Mouse (Mus musculus): ENCODE results near the gene Cldn11. TPM values are rescaled to one million over a fixed set of nuclear protein-coding genes. Genes with fewer than 3 reads are reported as not detected.

Gene Cldn11
- polyA plus RNA-seq, 1 experiment from 2014 or later: 37.3 TPM

GRCm38 (mm10) chr3:31145641-31146290, 4.0 kb upstream of the Cldn11 start:
- WGBS: 15% methylated on average over 14 of the region's 14 CpGs
- Histone ChIP-seq H3K4me1 (ENCODE audit: control insufficient read depth, insufficient read depth, low read length) (peaks cover 5% of the 10 kb centered on the region; the same call in 1 of the 2 replicates), H3K9ac (ENCODE audit: low read depth, low read length) (no peak overlapping the region), H3K4me3 (ENCODE audit: low read depth, low read length) (no peak overlapping the region), H3K36me3 (ENCODE audit: control insufficient read depth, insufficient read depth, low read length) (no peaks in the 10 kb centered on the region), H3K9me3 (replicated peaks; ENCODE audit: control insufficient read depth, low read length, poor library complexity, severe bottlenecking) (no peaks in the 10 kb centered on the region), H3K27ac (ENCODE audit: low read length) (no peak overlapping the region), H3K4me2 (ENCODE audit: low read length) (peak overlapping the region; percentile 33; the same call in 1 of the 2 replicates), H3K27me3 (ENCODE audit: control insufficient read depth, insufficient read depth, low read depth, low read length) (peaks cover 11% of the 10 kb centered on the region)
- peak; percentile 90 for ATAC-seq

- 83% methylated on average over 7 of the region's 7 CpGs for WGBS
- Histone ChIP-seq H3K4me2 (ENCODE audit: low read length) (no peak overlapping the region), H3K27me3 (ENCODE audit: control insufficient read depth, insufficient read depth, low read depth, low read length) (peaks cover 13% of the 10 kb centered on the region), H3K4me3 (ENCODE audit: low read depth, low read length) (no peak overlapping the region), H3K36me3 (ENCODE audit: control insufficient read depth, insufficient read depth, low read length) (no peaks in the 10 kb centered on the region), H3K4me1 (ENCODE audit: control insufficient read depth, insufficient read depth, low read length) (peaks cover 5% of the 10 kb centered on the region; the same call in 1 of the 2 replicates), H3K9me3 (replicated peaks; ENCODE audit: control insufficient read depth, low read length, poor library complexity, severe bottlenecking) (no peaks in the 10 kb centered on the region), H3K9ac (ENCODE audit: low read depth, low read length) (no peak overlapping the region), H3K27ac (ENCODE audit: low read length) (no peak overlapping the region)
- no peak for ATAC-seq
These were observed 1.1 kb upstream of the Cldn11 start for GRCm38 (mm10) chr3:31148595-31148994.

GRCm38 (mm10) chr3:31152108-31152507, 2.4 kb downstream of the Cldn11 start:
- H3K36me3 ChIP-seq (ENCODE audit: control insufficient read depth, insufficient read depth, low read length): no peaks in the 10 kb centered on the region
- ATAC-seq: no peak
- 72% methylated on average over 6 of the region's 6 CpGs for WGBS
- no peaks in the 10 kb centered on the region for H3K9me3 ChIP-seq (replicated peaks; ENCODE audit: control insufficient read depth, low read length, poor library complexity, severe bottlenecking)
- H3K9ac ChIP-seq (ENCODE audit: low read depth, low read length): no peak overlapping the region
- no peak overlapping the region for H3K4me3 ChIP-seq (ENCODE audit: low read depth, low read length)
- H3K4me2 ChIP-seq (ENCODE audit: low read length): no peak overlapping the region
- H3K27ac ChIP-seq (ENCODE audit: low read length): no peak overlapping the region
- peaks cover 5% of the 10 kb centered on the region; the same call in 1 of the 2 replicates for H3K4me1 ChIP-seq (ENCODE audit: control insufficient read depth, insufficient read depth, low read length)
- peaks cover 10% of the 10 kb centered on the region for H3K27me3 ChIP-seq (ENCODE audit: control insufficient read depth, insufficient read depth, low read depth, low read length)

GRCm38 (mm10) chr3:31156126-31156525, 6.4 kb downstream of the Cldn11 start:
- no peaks in the 10 kb centered on the region for H3K27me3 ChIP-seq (ENCODE audit: control insufficient read depth, insufficient read depth, low read depth, low read length)
- no peak overlapping the region for H3K27ac ChIP-seq (ENCODE audit: low read length)
- 45% methylated on average over 3 of the region's 3 CpGs for WGBS
- ATAC-seq: no peak
- no peaks in the 10 kb centered on the region for H3K9me3 ChIP-seq (replicated peaks; ENCODE audit: control insufficient read depth, low read length, poor library complexity, severe bottlenecking)
- H3K36me3 ChIP-seq (ENCODE audit: control insufficient read depth, insufficient read depth, low read length): no peaks in the 10 kb centered on the region
- H3K4me1 ChIP-seq (ENCODE audit: control insufficient read depth, insufficient read depth, low read length): no peaks in the 10 kb centered on the region
- no peak overlapping the region for H3K4me3 ChIP-seq (ENCODE audit: low read depth, low read length)
- no peak overlapping the region for H3K9ac ChIP-seq (ENCODE audit: low read depth, low read length)
- H3K4me2 ChIP-seq (ENCODE audit: low read length): no peak overlapping the region

GRCm38 (mm10) chr3:31157776-31158175, 8.1 kb downstream of the Cldn11 start:
- H3K4me2 ChIP-seq (ENCODE audit: low read length): no peak overlapping the region
- no peaks in the 10 kb centered on the region for H3K27me3 ChIP-seq (ENCODE audit: control insufficient read depth, insufficient read depth, low read depth, low read length)
- no peak overlapping the region for H3K27ac ChIP-seq (ENCODE audit: low read length)
- no peaks in the 10 kb centered on the region for H3K4me1 ChIP-seq (ENCODE audit: control insufficient read depth, insufficient read depth, low read length)
- H3K4me3 ChIP-seq (ENCODE audit: low read depth, low read length): no peak overlapping the region
- H3K9ac ChIP-seq (ENCODE audit: low read depth, low read length): no peak overlapping the region
- no peaks in the 10 kb centered on the region for H3K36me3 ChIP-seq (ENCODE audit: control insufficient read depth, insufficient read depth, low read length)
- no peaks in the 10 kb centered on the region for H3K9me3 ChIP-seq (replicated peaks; ENCODE audit: control insufficient read depth, low read length, poor library complexity, severe bottlenecking)
- ATAC-seq: no peak
- WGBS: 79% methylated on average over 15 of the region's 15 CpGs

- no peak overlapping the region for H3K27ac ChIP-seq (ENCODE audit: low read length)
- H3K9me3 ChIP-seq (replicated peaks; ENCODE audit: control insufficient read depth, low read length, poor library complexity, severe bottlenecking): no peaks in the 10 kb centered on the region
- 69% methylated on average over 10 of the region's 10 CpGs for WGBS
- H3K4me1 ChIP-seq (ENCODE audit: control insufficient read depth, insufficient read depth, low read length): no peaks in the 10 kb centered on the region
- no peak overlapping the region for H3K9ac ChIP-seq (ENCODE audit: low read depth, low read length)
- ATAC-seq: no peak
- no peak overlapping the region for H3K4me3 ChIP-seq (ENCODE audit: low read depth, low read length)
- no peaks in the 10 kb centered on the region for H3K36me3 ChIP-seq (ENCODE audit: control insufficient read depth, insufficient read depth, low read length)
- H3K27me3 ChIP-seq (ENCODE audit: control insufficient read depth, insufficient read depth, low read depth, low read length): no peaks in the 10 kb centered on the region
- no peak overlapping the region for H3K4me2 ChIP-seq (ENCODE audit: low read length)
These were observed 10.3 kb downstream of the Cldn11 start for GRCm38 (mm10) chr3:31160046-31160445.

- H3K36me3 ChIP-seq (ENCODE audit: control insufficient read depth, insufficient read depth, low read length): no peaks in the 10 kb centered on the region
- H3K27me3 ChIP-seq (ENCODE audit: control insufficient read depth, insufficient read depth, low read depth, low read length): no peaks in the 10 kb centered on the region
- no peak overlapping the region for H3K4me2 ChIP-seq (ENCODE audit: low read length)
- peaks cover under 1% of the 10 kb centered on the region; the same call in 1 of the 2 replicates for H3K4me1 ChIP-seq (ENCODE audit: control insufficient read depth, insufficient read depth, low read length)
- H3K9me3 ChIP-seq (replicated peaks; ENCODE audit: control insufficient read depth, low read length, poor library complexity, severe bottlenecking): no peaks in the 10 kb centered on the region
- H3K27ac ChIP-seq (ENCODE audit: low read length): no peak overlapping the region
- H3K9ac ChIP-seq (ENCODE audit: low read depth, low read length): no peak overlapping the region
- no peak for ATAC-seq
- WGBS: 24% methylated on average over 6 of the region's 6 CpGs
- no peak overlapping the region for H3K4me3 ChIP-seq (ENCODE audit: low read depth, low read length)
These were observed 11.6 kb downstream of the Cldn11 start for GRCm38 (mm10) chr3:31161336-31161735.

DNA sequence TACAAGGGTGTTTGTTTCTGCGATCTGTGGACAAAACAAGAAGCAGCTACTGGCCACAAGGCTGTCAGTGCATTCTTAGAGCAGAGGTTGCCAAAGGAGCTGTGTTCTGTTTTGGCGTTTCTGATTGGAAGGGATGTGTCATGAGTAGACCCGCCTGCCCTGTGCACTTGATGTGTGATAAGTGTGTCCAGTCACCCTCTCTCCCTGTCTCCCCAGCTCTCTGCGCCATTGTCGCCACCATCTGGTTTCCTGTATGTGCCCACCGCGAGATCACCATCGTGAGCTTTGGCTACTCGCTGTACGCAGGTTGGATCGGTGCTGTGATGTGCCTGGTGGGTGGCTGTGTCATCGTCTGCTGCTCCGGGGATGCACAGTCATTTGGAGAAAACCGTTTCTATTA, 13.1 kb downstream of the Cldn11 start:
- no peak overlapping the region for H3K4me2 ChIP-seq (ENCODE audit: low read length)
- WGBS: 94% methylated on average over 14 of the region's 14 CpGs
- no peak overlapping the region for H3K9ac ChIP-seq (ENCODE audit: low read depth, low read length)
- no peak overlapping the region for H3K27ac ChIP-seq (ENCODE audit: low read length)
- H3K4me3 ChIP-seq (ENCODE audit: low read depth, low read length): no peak overlapping the region
- no peak for ATAC-seq
- H3K4me1 ChIP-seq (ENCODE audit: control insufficient read depth, insufficient read depth, low read length): peaks cover 2% of the 10 kb centered on the region; the same call in 1 of the 2 replicates
- H3K27me3 ChIP-seq (ENCODE audit: control insufficient read depth, insufficient read depth, low read depth, low read length): no peaks in the 10 kb centered on the region
- H3K36me3 ChIP-seq (ENCODE audit: control insufficient read depth, insufficient read depth, low read length): no peaks in the 10 kb centered on the region
- no peaks in the 10 kb centered on the region for H3K9me3 ChIP-seq (replicated peaks; ENCODE audit: control insufficient read depth, low read length, poor library complexity, severe bottlenecking)

DNA sequence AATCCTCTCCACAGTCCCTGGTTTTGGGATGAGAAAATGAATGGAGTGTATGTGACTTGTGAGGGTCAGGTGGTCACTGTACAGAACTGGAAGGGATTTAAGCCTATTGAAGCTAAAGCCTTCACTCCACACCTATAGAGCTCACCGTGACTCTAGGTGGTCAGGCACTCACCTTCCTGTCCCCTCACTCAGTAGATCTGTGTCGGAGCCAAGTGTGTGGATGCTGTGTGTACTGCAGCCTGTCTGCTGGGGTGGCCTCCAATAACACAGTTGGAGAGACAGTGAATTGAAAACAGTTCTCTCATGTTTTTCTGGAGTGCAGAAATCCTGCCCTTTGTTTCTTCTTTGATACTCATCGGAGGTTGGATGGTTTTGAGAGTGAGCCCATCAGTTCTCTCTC, 16.1 kb downstream of the Cldn11 start:
- Histone ChIP-seq H3K27ac (ENCODE audit: low read length) (no peak overlapping the region), H3K4me2 (ENCODE audit: low read length) (no peak overlapping the region; the same call in 1 of the 2 replicates), H3K4me1 (ENCODE audit: control insufficient read depth, insufficient read depth, low read length) (peaks cover 2% of the 10 kb centered on the region; the same call in 1 of the 2 replicates), H3K36me3 (ENCODE audit: control insufficient read depth, insufficient read depth, low read length) (no peaks in the 10 kb centered on the region), H3K4me3 (ENCODE audit: low read depth, low read length) (no peak overlapping the region), H3K9me3 (replicated peaks; ENCODE audit: control insufficient read depth, low read length, poor library complexity, severe bottlenecking) (no peaks in the 10 kb centered on the region), H3K9ac (ENCODE audit: low read depth, low read length) (no peak overlapping the region), H3K27me3 (ENCODE audit: control insufficient read depth, insufficient read depth, low read depth, low read length) (no peaks in the 10 kb centered on the region)
- WGBS: 55% methylated on average over 3 of the region's 3 CpGs
- ATAC-seq: peak; percentile 66; the same call in 1 of the 2 replicates
